Mouse (Mus musculus): Measurements from ENCODE around the gene Sync. TPM values are rescaled to one million over a fixed set of nuclear protein-coding genes. Genes with fewer than 3 reads are reported as not detected.

Sync gene
- total RNA-seq, 2 experiments from 2014 or later: 1.8 to 2.2 TPM

DNA sequence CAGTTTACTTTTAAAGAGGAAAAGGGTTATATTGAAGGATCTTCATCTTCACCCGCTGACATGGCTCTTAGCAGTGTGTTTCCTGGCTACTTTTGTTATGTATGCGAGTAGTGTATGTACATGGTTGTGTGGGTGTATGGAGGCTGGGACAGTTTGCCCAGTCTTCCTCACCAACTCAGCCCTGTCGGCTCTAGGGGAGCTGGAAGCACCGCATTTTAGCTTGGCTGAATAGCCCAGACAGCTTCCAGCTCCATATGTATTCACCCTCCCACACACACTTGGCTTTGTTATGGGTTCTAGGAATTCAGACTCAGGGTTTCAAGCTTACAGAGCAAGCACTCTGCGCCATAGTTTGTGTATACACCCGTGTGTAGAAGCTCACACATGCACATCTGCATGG, 63.7 kb downstream of the Sync start:
- intact Hi-C loops (cut with DNase I): loop anchor here (2.0 kb wide), 1 partner anchor 56 kb away; no protein-coding TSS in a partner anchor
- Histone ChIP-seq H3K27ac (no peak overlapping the region), H3K4me3 (no peak overlapping the region)
- peak; percentile 27 to 63 for DNase-seq (ENCODE audit: extremely low spot score in 1 of 2, low spot score in 2 of 2)
- no peak for TF ChIP-seq CTCF (IDR thresholded peaks at IDR 0.05)

DNA sequence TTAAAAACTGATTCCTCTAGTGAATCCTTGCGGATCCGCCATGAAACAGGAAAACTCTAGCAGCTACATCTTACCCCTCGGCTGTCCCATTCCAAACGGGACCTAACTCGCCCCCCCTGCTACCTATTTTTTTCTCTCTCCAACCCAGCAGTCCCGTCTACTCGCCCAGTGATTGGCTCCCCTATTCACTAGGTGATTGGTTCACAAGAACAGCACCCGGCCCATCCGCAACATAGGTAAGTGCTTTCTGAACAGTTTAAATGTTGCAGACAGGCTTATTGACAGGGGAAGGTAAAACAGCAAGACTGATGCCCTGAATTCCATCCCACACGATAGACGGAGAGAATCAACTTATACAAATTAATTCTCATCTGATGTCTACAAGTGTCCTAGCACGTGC, 65.8 kb downstream of the Sync start:
- TF ChIP-seq CTCF (IDR thresholded peaks at IDR 0.05): no peak
- no peak for DNase-seq (ENCODE audit: extremely low spot score in 1 of 2, low spot score in 2 of 2)
- Histone ChIP-seq H3K27ac (no peak overlapping the region), H3K4me3 (no peak overlapping the region)
- intact Hi-C loops (cut with DNase I): no loop called here

- TF ChIP-seq CTCF (IDR thresholded peaks at IDR 0.05): no peak
- DNase-seq (ENCODE audit: extremely low spot score in 1 of 2, low spot score in 2 of 2): no peak
- intact Hi-C loops (cut with DNase I): no loop called here
- H3K4me3 ChIP-seq: no peak overlapping the region
- no peak overlapping the region for H3K27ac ChIP-seq
These were observed 66.8 kb downstream of the Sync start for GRCm38 (mm10) chr4:129354236-129354635.

- DNase-seq (ENCODE audit: extremely low spot score in 1 of 2, low spot score in 2 of 2): no peak
- H3K27ac ChIP-seq: no peak overlapping the region
- H3K4me3 ChIP-seq: no peak overlapping the region
- TF ChIP-seq CTCF (IDR thresholded peaks at IDR 0.05): no peak
- intact Hi-C loops (cut with DNase I): no loop called here
These were observed 70.3 kb downstream of the Sync start for GRCm38 (mm10) chr4:129357613-129358163.

Small RNA genes lying within 50 kb of the gene (microRNA-seq; reads per million reads assigned to microRNA genes)
- 0 reads per million in 2 experiments for gene Gm22994

Other genes with a start within 250 kb of the Sync start
- gene Rnf19b, start 229.3 kb upstream of the Sync start, total RNA-seq (2021): 10 to 100 TPM; 52.6 to 57.7 TPM
- not detected for gene Tmem54, start 182.1 kb upstream of the Sync start, total RNA-seq (2021)
- gene Hpca, start 165.6 kb upstream of the Sync start, total RNA-seq (2021): 100 to 1,000 TPM; 650 to 692 TPM
- gene Fndc5, start 150.6 kb upstream of the Sync start, total RNA-seq (2021): 10 to 100 TPM; 54.0 to 58.1 TPM
- gene S100pbp, start 97.9 kb upstream of the Sync start, total RNA-seq (2021): 10 to 100 TPM; 33.9 to 34.5 TPM
- gene Yars, start 97.9 kb upstream of the Sync start, total RNA-seq (2021): 10 to 100 TPM; 87.4 to 93.1 TPM
- gene C77080, start 26.2 kb upstream of the Sync start, total RNA-seq (2021): 10 to 100 TPM; 22.5 to 25.9 TPM
- 100 to 1,000 TPM; 115 to 123 TPM for gene Rbbp4, start 47.8 kb downstream of the Sync start, total RNA-seq (2021)
- 10 to 100 TPM; 29.4 to 30.1 TPM for gene Zbtb8os, start 48.1 kb downstream of the Sync start, total RNA-seq (2021)
- gene Zbtb8a, start 90.5 kb downstream of the Sync start, total RNA-seq (2021): 1 to 10 TPM; 5.1 to 5.8 TPM
- 1 to 10 TPM; 5.0 to 5.2 TPM for gene Zbtb8b, start 153.2 kb downstream of the Sync start, total RNA-seq (2021)
- 10 to 100 TPM; 56.6 to 57.8 TPM for gene Bsdc1, start 174.0 kb downstream of the Sync start, total RNA-seq (2021)
- not detected for gene Tssk3, start 203.4 kb downstream of the Sync start, total RNA-seq (2021)
- gene Fam229a, start 203.6 kb downstream of the Sync start, total RNA-seq (2021): under 1 TPM in 1 of 2 experiments, not detected in 1; 0.91 TPM
- gene Marcksl1, start 226.0 kb downstream of the Sync start, total RNA-seq (2021): 100 to 1,000 TPM in 1 of 2 experiments, 10 to 100 TPM in 1; 96.0 to 102 TPM